ENCODE assay signal across 20 mouse cellular contexts in genomic region chr9:79518640-79519039, GRCm38 (mm10).
DNase-seq lines count a peak whose midpoint lies in the region; ATAC-seq and TF ChIP-seq lines count a peak whose summit lies in the region.
"Had no signal": no experiment of that assay in that cellular context is flagged by ENCODE, and none has a peak within 500 bp of the region (broad histone marks: within the 10 kb centered on the region; RNA-seq: fewer than 3 reads in every experiment).

No protein-coding gene starts in this region.

- no peak overlapping the region for H3K9ac ChIP-seq in heart, adult 2 months (ENCODE audit: low read depth, low read length)
- no peak overlapping the region for H3K9ac ChIP-seq in heart, embryonic 15.5 days
- H3K9ac ChIP-seq: liver, postnatal 0 days; neural tube, embryonic 12.5 days had no signal

- no peak for TF ChIP-seq EP300 in heart, adult 2 months (IDR thresholded peaks at IDR 0.05; ENCODE audit: insufficient read depth, low read depth, low read length)

- no peak overlapping the region for H3K4me3 ChIP-seq in kidney, adult 2 months (ENCODE audit: insufficient read depth, low read depth, low read length)
- 0 out of 2 replicates have a peak overlapping the region, but pooled peaks have one; percentile 14 for H3K4me3 ChIP-seq in heart, adult 2 months
- H3K4me3 ChIP-seq in heart, embryonic 15.5 days: no peak overlapping the region
- no peak overlapping the region for H3K4me3 ChIP-seq in midbrain, embryonic 10.5 days
- no peak overlapping the region for H3K4me3 ChIP-seq in forebrain, embryonic 10.5 days
- H3K4me3 ChIP-seq: hindbrain, embryonic 10.5 days; neural tube, embryonic 12.5 days had no signal

- TF ChIP-seq POLR2A in kidney, adult 2 months (IDR thresholded peaks at IDR 0.05; ENCODE audit: low read depth, low read length): no peak
- TF ChIP-seq POLR2A in heart, adult 2 months (IDR thresholded peaks at IDR 0.05; ENCODE audit: insufficient read depth, low read depth, low read length): no peak

- WGBS in kidney, adult 2 months: 49% methylated on average over 1 of the region's 1 CpGs
- 57% methylated on average over 1 of the region's 1 CpGs for WGBS in heart, adult 2 months
- WGBS in heart, embryonic 15.5 days: 34% methylated on average over 1 of the region's 1 CpGs
- 89% methylated on average over 1 of the region's 1 CpGs for WGBS in midbrain, embryonic 10.5 days
- WGBS in forebrain, embryonic 10.5 days: 81% methylated on average over 1 of the region's 1 CpGs

- H3K36me3 ChIP-seq in kidney, adult 2 months (ENCODE audit: control insufficient read depth, insufficient read depth, low read length): no peaks in the 10 kb centered on the region
- H3K36me3 ChIP-seq in heart, adult 2 months (ENCODE audit: control insufficient read depth, insufficient read depth, low read length): no peaks in the 10 kb centered on the region
- no peaks in the 10 kb centered on the region for H3K36me3 ChIP-seq in heart, embryonic 15.5 days
- no peaks in the 10 kb centered on the region for H3K36me3 ChIP-seq in midbrain, embryonic 10.5 days
- no peaks in the 10 kb centered on the region for H3K36me3 ChIP-seq in forebrain, embryonic 10.5 days (replicated peaks)
- H3K36me3 ChIP-seq: hindbrain, embryonic 10.5 days; neural tube, embryonic 12.5 days had no signal

- no peaks in the 10 kb centered on the region for H3K4me1 ChIP-seq in kidney, adult 2 months (ENCODE audit: control insufficient read depth, insufficient read depth, low read length)
- peaks cover 5% of the 10 kb centered on the region for H3K4me1 ChIP-seq in heart, adult 2 months (ENCODE audit: control insufficient read depth, insufficient read depth, low read length)
- peaks cover 4% of the 10 kb centered on the region; the same call in 1 of the 2 replicates for H3K4me1 ChIP-seq in heart, embryonic 15.5 days (replicated peaks)
- no peaks in the 10 kb centered on the region for H3K4me1 ChIP-seq in midbrain, embryonic 10.5 days
- H3K4me1 ChIP-seq in forebrain, embryonic 10.5 days: no peaks in the 10 kb centered on the region
- H3K4me1 ChIP-seq: hindbrain, embryonic 10.5 days; neural tube, embryonic 12.5 days had no signal

- peak; percentile 49 for DNase-seq in kidney, adult 2 months
- DNase-seq in kidney, adult 18-20 months: no peak
- DNase-seq in heart, adult 2 months: peak; percentile 24 to 34
- peak; percentile 11 to 20 for DNase-seq in kidney, postnatal 36 days
- no peak for DNase-seq in midbrain, embryonic 10.5 days (ENCODE audit: low spot score)
- no peak for DNase-seq in forebrain, embryonic 10.5 days (ENCODE audit: extremely low spot score, low spot score)
- DNase-seq: adrenal gland, postnatal 36 days; B cell, adult 2 months; cerebellum, adult 8-10 months; gastrocnemius, postnatal 14 days; liver; liver, postnatal 0 days; retina, postnatal 1 day; right cerebral cortex, postnatal 4 days; thymus, postnatal 36 days had no signal

- intact Hi-C loops in heart, adult 2 months (cut with DNase I): no loop called here

- peak overlapping the region; percentile 8; the same call in 1 of the 2 replicates for H3K4me2 ChIP-seq in heart, embryonic 15.5 days
- H3K4me2 ChIP-seq: neural tube, embryonic 12.5 days had no signal

- no peaks in the 10 kb centered on the region for H3K79me2 ChIP-seq in heart, adult 2 months (replicated peaks; ENCODE audit: control insufficient read depth, insufficient read depth, low read length)

- no peaks in the 10 kb centered on the region for H3K27me3 ChIP-seq in kidney, adult 2 months (replicated peaks; ENCODE audit: control insufficient read depth, insufficient read depth, low read length)
- H3K27me3 ChIP-seq in heart, adult 2 months (ENCODE audit: control insufficient read depth, insufficient read depth, low read length): no peaks in the 10 kb centered on the region
- H3K27me3 ChIP-seq in heart, embryonic 15.5 days: no peaks in the 10 kb centered on the region
- H3K27me3 ChIP-seq in midbrain, embryonic 10.5 days (ENCODE audit: low read depth, poor library complexity, severe bottlenecking): no peaks in the 10 kb centered on the region
- no peaks in the 10 kb centered on the region for H3K27me3 ChIP-seq in forebrain, embryonic 10.5 days (ENCODE audit: poor library complexity, severe bottlenecking)
- H3K27me3 ChIP-seq: neural tube, embryonic 12.5 days had no signal

- no peaks in the 10 kb centered on the region for H3K9me3 ChIP-seq in heart, embryonic 15.5 days (replicated peaks)
- H3K9me3 ChIP-seq in midbrain, embryonic 10.5 days (replicated peaks): no peaks in the 10 kb centered on the region
- no peaks in the 10 kb centered on the region for H3K9me3 ChIP-seq in forebrain, embryonic 10.5 days
- H3K9me3 ChIP-seq: hindbrain, embryonic 10.5 days; neural tube, embryonic 12.5 days had no signal

- ATAC-seq in heart, embryonic 15.5 days (replicated peaks; ENCODE audit: insufficient number of reproducible peaks, insufficient read depth, low FRiP score, low read depth): peak; percentile 76; the same call in 1 of the 2 replicates
- ATAC-seq: activated CD4-positive, CD25-positive, alpha-beta regulatory T cell, adult 4 months; inflammation-experienced regulatory T-cells, adult 6 months; liver, postnatal 0 days had no signal

- peak overlapping the region; percentile 62 for H3K27ac ChIP-seq in kidney, adult 2 months (ENCODE audit: insufficient read depth, low read depth, low read length)
- H3K27ac ChIP-seq in heart, adult 2 months: peak overlapping the region; percentile 58
- H3K27ac ChIP-seq in heart, embryonic 15.5 days: peak overlapping the region; percentile 87
- H3K27ac ChIP-seq in midbrain, embryonic 10.5 days (replicated peaks): no peak overlapping the region
- H3K27ac ChIP-seq in forebrain, embryonic 10.5 days: no peak overlapping the region
- H3K27ac ChIP-seq: hindbrain, embryonic 10.5 days; neural tube, embryonic 12.5 days had no signal

- no peak for TF ChIP-seq CTCF in kidney, adult 2 months (conservative IDR thresholded peaks at IDR 0.05; ENCODE audit: insufficient read depth, insufficient read length, low read depth, low read length)
- no peak for TF ChIP-seq CTCF in heart, adult 2 months (IDR thresholded peaks at IDR 0.05)

Comparison
In these comparisons a context has a peak if more than half of its experiments do, and no peak if none do; other contexts are left out.
1. DNase-seq: peak in kidney, adult 2 months (single experiment), heart, adult 2 months (2 of 2) and kidney, postnatal 36 days (2 of 2); none in kidney, adult 18-20 months (single experiment), midbrain, embryonic 10.5 days (single experiment) and forebrain, embryonic 10.5 days (single experiment).
2. H3K27ac ChIP-seq: peak in kidney, adult 2 months (single experiment), heart, adult 2 months (single experiment) and heart, embryonic 15.5 days (single experiment); none in midbrain, embryonic 10.5 days (single experiment) and forebrain, embryonic 10.5 days (single experiment).